Mouse (Mus musculus): ENCODE results near the gene Rps8. TPM values are rescaled to one million over a fixed set of nuclear protein-coding genes. Genes with fewer than 3 reads are reported as not detected.

Gene Rps8
- total and polyA plus RNA-seq, 3 experiments: 1,480 to 5,379 (median 2,191) TPM

DNA sequence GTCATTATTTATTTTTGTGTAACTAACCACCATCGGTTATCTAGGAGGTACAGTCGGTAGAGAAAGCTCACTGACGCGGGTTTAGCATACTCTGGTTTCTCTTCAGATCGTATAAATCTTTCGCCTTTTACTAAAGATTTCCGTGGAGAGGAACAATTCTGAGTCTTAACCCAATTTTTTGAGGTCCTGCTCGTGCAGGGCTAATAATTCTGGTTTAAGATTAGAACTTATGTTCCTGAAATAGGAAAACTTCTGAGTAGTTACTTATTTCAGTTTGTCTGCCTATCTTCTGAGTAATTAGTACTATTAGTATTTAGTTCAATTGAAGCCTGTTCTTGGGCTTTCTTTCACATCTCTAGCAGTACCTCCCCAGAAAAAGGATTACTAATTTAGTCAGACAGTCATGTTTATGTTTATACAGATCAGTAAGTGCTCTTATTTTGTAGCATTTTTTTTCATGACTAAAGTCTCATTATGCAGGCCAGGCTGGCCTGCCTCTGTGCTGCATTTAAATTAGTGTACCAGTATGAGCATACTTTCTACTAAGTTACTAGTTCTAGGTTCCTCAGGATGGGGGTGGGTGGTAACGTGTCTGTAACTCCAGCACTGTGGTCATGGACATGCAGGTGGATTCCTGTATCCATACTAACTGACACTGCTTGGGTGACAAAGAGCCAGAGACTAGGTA lies 34.0 kb upstream of the Rps8 start (continued):
- TF ChIP-seq POLR2A (IDR thresholded peaks at IDR 0.05; ENCODE audit: low read depth, low read length) (peak; percentile 93), RCOR1 (conservative IDR thresholded peaks at IDR 0.05; ENCODE audit: low read depth, low read length) (peak; percentile 76; the same call in 1 of the 2 replicates), MAX (IDR thresholded peaks at IDR 0.05; ENCODE audit: low read length) (no peak), ZKSCAN1 (IDR thresholded peaks at IDR 0.05; ENCODE audit: borderline replicate concordance, low read depth, low read length) (no peak), BHLHE40 (IDR thresholded peaks at IDR 0.05; ENCODE audit: low read depth, low read length) (peak; percentile 67), GABPA (IDR thresholded peaks at IDR 0.05; ENCODE audit: insufficient replicate concordance, low read depth, low read length) (no peak), CHD2 (IDR thresholded peaks at IDR 0.05; ENCODE audit: low read length) (0 out of 2 replicates have a peak, but pooled peaks have one; percentile 55), TBP (conservative IDR thresholded peaks at IDR 0.05; ENCODE audit: low read depth, low read length) (peak; percentile 99), MXI1 (IDR thresholded peaks at IDR 0.05; ENCODE audit: low read depth, low read length) (peak; percentile 24; the same call in 1 of the 2 replicates), JUN (IDR thresholded peaks at IDR 0.05; ENCODE audit: insufficient read depth, low read depth, low read length) (peak; percentile 45; the same call in 1 of the 2 replicates), MAZ (IDR thresholded peaks at IDR 0.05; ENCODE audit: low read depth, low read length) (peak; percentile 69; the same call in 1 of the 2 replicates)

DNA sequence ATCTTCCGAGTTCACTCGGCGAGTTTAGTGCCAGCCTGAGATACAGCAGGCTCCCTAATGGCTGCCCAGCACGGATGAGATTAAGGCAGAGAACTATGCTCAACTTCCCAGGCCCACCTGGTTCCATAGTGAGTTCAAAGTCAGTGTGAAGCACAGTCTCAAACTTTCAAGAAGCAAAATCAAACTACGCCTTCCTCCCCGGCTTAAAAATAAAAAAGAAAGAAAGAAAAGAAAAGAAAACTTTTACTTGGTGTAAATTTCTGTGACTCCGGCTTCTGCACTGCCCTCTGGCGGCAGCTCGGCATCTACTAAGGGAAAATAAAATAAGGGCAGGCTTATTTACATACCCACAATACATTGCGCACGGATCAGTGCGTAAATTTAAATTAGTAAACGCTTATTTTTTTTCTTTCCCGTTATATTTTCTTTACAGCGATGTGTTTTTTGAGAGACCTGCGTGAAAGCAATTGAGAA lies 33.4 kb upstream of the Rps8 start:
- in situ Hi-C loops (cut with MboI; ENCODE audit: low pct_ligation_motif_present, low pct_unique_long_range_greater_than_20kb, low sequenced_read_pairs): no loop called here
- Histone ChIP-seq H3K36me3 (replicated peaks in 1 of 2; ENCODE audit: control insufficient read depth in 1 of 2, insufficient read depth in 1 of 2, low read length in 1 of 2) (no peaks in the 10 kb centered on the region), H3K9ac (ENCODE audit: insufficient read depth, low read depth) (peak overlapping the region; percentile 51), H3K4me3 (replicated peaks in 1 of 3; ENCODE audit: low read depth in 2 of 3, low read length in 2 of 3, poor library complexity in 1 of 3) (peak overlapping the region; percentile 43 to 54 (median 46)), H3K4me1 (ENCODE audit: control insufficient read depth in 1 of 2, insufficient read depth in 2 of 2) (peaks cover 2 to 17% of the 10 kb centered on the region in 2 experiments; a peak in 3 of 4 replicates), H3K4me2 (ENCODE audit: insufficient read depth, low read depth, poor library complexity, severe bottlenecking) (peak overlapping the region; percentile 86), H3K9me3 (replicated peaks; ENCODE audit: low read length) (no peaks in the 10 kb centered on the region), H3K27ac (ENCODE audit: insufficient read depth, low read depth) (0 out of 2 replicates have a peak overlapping the region, but pooled peaks have one; percentile 12), H3K79me2 (replicated peaks; ENCODE audit: control insufficient read depth, extremely low read depth, insufficient read depth, poor library complexity, severe bottlenecking) (no peaks in the 10 kb centered on the region), H3K27me3 (replicated peaks) (no peaks in the 10 kb centered on the region)
- dilution Hi-C loops (cut with MboI; ENCODE audit: extremely low pct_ligation_motif_present, extremely low pct_unique_long_range_greater_than_20kb, low sequenced_read_pairs): no loop called here
- DNase-seq (ENCODE audit: extremely low read depth): peak; percentile 87
- TF ChIP-seq SMC3 (IDR thresholded peaks at IDR 0.05; ENCODE audit: low read depth, low read length) (peak; percentile 40), JUN (IDR thresholded peaks at IDR 0.05; ENCODE audit: insufficient read depth, low read depth, low read length) (no peak), CTCF (conservative IDR thresholded peaks at IDR 0.05 in 1 of 2, IDR thresholded peaks at IDR 0.05 in 1 of 2; ENCODE audit: low read depth in 2 of 2, low read length in 2 of 2) (peak; percentile 82 to 90), MEF2A (IDR thresholded peaks at IDR 0.05; ENCODE audit: borderline replicate concordance, low read depth, low read length) (0 out of 2 replicates have a peak, but pooled peaks have one; percentile 28), TBP (conservative IDR thresholded peaks at IDR 0.05; ENCODE audit: low read depth, low read length) (no peak), POLR2A (IDR thresholded peaks at IDR 0.05; ENCODE audit: low read depth, low read length) (no peak; the same call in 1 of the 2 replicates), ZNF384 (IDR thresholded peaks at IDR 0.05; ENCODE audit: low read depth, low read length) (peak; percentile 10; the same call in 1 of the 2 replicates), TCF12 (IDR thresholded peaks at IDR 0.05; ENCODE audit: low read depth, low read length) (no peak), USF1 (IDR thresholded peaks at IDR 0.05; ENCODE audit: low read depth, low read length) (no peak), JUND (conservative IDR thresholded peaks at IDR 0.05; ENCODE audit: low read depth, low read length) (no peak; the same call in 1 of the 2 replicates), ELF1 (IDR thresholded peaks at IDR 0.05; ENCODE audit: low read depth, low read length) (peak; percentile 18; the same call in 1 of the 2 replicates), EP300 (IDR thresholded peaks at IDR 0.05; ENCODE audit: low read length) (no peak), USF2 (conservative IDR thresholded peaks at IDR 0.05; ENCODE audit: low read depth, low read length) (no peak), MYC (IDR thresholded peaks at IDR 0.05; ENCODE audit: low read depth, low read length) (peak; percentile 64; the same call in 1 of the 2 replicates), BHLHE40 (IDR thresholded peaks at IDR 0.05; ENCODE audit: low read depth, low read length) (no peak), MAX (IDR thresholded peaks at IDR 0.05; ENCODE audit: low read length) (no peak), RCOR1 (conservative IDR thresholded peaks at IDR 0.05; ENCODE audit: low read depth, low read length) (no peak), CHD2 (IDR thresholded peaks at IDR 0.05; ENCODE audit: low read length) (no peak), IRF4 (IDR thresholded peaks at IDR 0.05; ENCODE audit: low read depth, low read length) (no peak), ZMIZ1 (IDR thresholded peaks at IDR 0.05; ENCODE audit: low read depth, low read length) (no peak), NRF1 (IDR thresholded peaks at IDR 0.05; ENCODE audit: low read depth, low read length) (0 out of 2 replicates have a peak, but pooled peaks have one; percentile 6), ZKSCAN1 (IDR thresholded peaks at IDR 0.05; ENCODE audit: borderline replicate concordance, low read depth, low read length) (no peak), NELFE (IDR thresholded peaks at IDR 0.05; ENCODE audit: low read depth, low read length) (no peak), ZC3H11A (IDR thresholded peaks at IDR 0.05; ENCODE audit: low read depth, low read length) (no peak), PAX5 (IDR thresholded peaks at IDR 0.05; ENCODE audit: low read length) (no peak), RAD21 (IDR thresholded peaks at IDR 0.05; ENCODE audit: low read depth, low read length) (peak; percentile 23), GABPA (IDR thresholded peaks at IDR 0.05; ENCODE audit: insufficient replicate concordance, low read depth, low read length) (no peak), POLR2AphosphoS2 (IDR thresholded peaks at IDR 0.05; ENCODE audit: low read depth, low read length) (no peak), HCFC1 (IDR thresholded peaks at IDR 0.05; ENCODE audit: low read depth, low read length) (no peak), MXI1 (IDR thresholded peaks at IDR 0.05; ENCODE audit: low read depth, low read length) (0 out of 2 replicates have a peak, but pooled peaks have one; percentile 14), UBTF (IDR thresholded peaks at IDR 0.05; ENCODE audit: low read depth, low read length) (no peak), ETS1 (conservative IDR thresholded peaks at IDR 0.05; ENCODE audit: low read depth, low read length) (no peak)
